Mouse (Mus musculus) olfactory bulb, adult 2 months (tissue): Measurements from ENCODE around the gene Cct7.

Experiments used
- CTCF ChIP-seq: fragments of 200-500 bp; IDR thresholded peaks from 2 replicates; pipeline ENCODE4 v1.5.1; 2012; ENCODE audit warnings: low read depth, mild to moderate bottlenecking, low read length, moderate library complexity; ENCODE audit not compliant: insufficient read depth
- POLR2A ChIP-seq: fragments of 200-500 bp; IDR thresholded peaks from 2 replicates; pipeline ENCODE4 v1.6.1; 2012; ENCODE audit warnings: mild to moderate bottlenecking, low read depth, low read length, moderate library complexity; ENCODE audit not compliant: insufficient read depth

GRCm38 (mm10) chr6:85415829-85416228, 35.5 kb upstream of the Cct7 start:
- no peak for TF ChIP-seq CTCF
- TF ChIP-seq POLR2A, result no peak
